In genomic region chr13:35817626-35818025, GRCm38 (mm10) we compare ENCODE assay signal across 20 mouse cellular contexts.
A peak's percentile ranks its signal among the peaks of the same experiment; 100 is the strongest.
DNase-seq lines count a peak whose midpoint lies in the region; ATAC-seq and TF ChIP-seq lines count a peak whose summit lies in the region.
"Had no signal": no experiment of that assay in that cellular context is flagged by ENCODE, and none has a peak within 500 bp of the region (broad histone marks: within the 10 kb centered on the region; RNA-seq: fewer than 3 reads in every experiment).

No protein-coding gene starts in this region.

- DNase-seq in heart, postnatal 0 days (ENCODE audit: low spot score): peak; percentile 61
- DNase-seq in heart, postnatal 14 days: no peak
- peak; percentile 31 for DNase-seq in ovary, adult 18-20 months (ENCODE audit: low spot score)
- no peak for DNase-seq in ovary, postnatal 36 days (ENCODE audit: low spot score)
- peak; percentile 58 for DNase-seq in adrenal gland, postnatal 10 days
- DNase-seq in mesoderm, embryonic 11.5 days (ENCODE audit: low read depth, low spot score): peak; percentile 45
- DNase-seq in frontal cortex, postnatal 36 days (ENCODE audit: low spot score in 2 of 2): no peak
- DNase-seq in thymus, postnatal 10 days (ENCODE audit: low spot score in 2 of 2): no peak
- DNase-seq: cerebellum, postnatal 14 days; embryo, embryonic 11 days; lung, embryonic 14.5 days; right cerebral cortex, adult 18-20 months; thymus, adult 2 months had no signal

- H3K27ac ChIP-seq in heart, postnatal 0 days (ENCODE audit: low read depth): peak overlapping the region; percentile 64
- H3K27ac ChIP-seq: embryonic facial prominence, embryonic 15.5 days; forebrain, embryonic 13.5 days; hindbrain, embryonic 12.5 days; limb, embryonic 15.5 days; midbrain, embryonic 15.5 days had no signal

- H3K27me3 ChIP-seq in heart, postnatal 0 days (ENCODE audit: control insufficient read depth, insufficient read depth, low read length): no peaks in the 10 kb centered on the region
- H3K27me3 ChIP-seq: embryonic facial prominence, embryonic 15.5 days; forebrain, embryonic 13.5 days; hindbrain, embryonic 12.5 days; limb, embryonic 15.5 days; midbrain, embryonic 15.5 days had no signal

- WGBS in heart, postnatal 0 days: 30% methylated on average over 3 of the region's 3 CpGs

- H3K4me3 ChIP-seq in heart, postnatal 0 days (ENCODE audit: low read depth, low read length): no peak overlapping the region
- H3K4me3 ChIP-seq: embryonic facial prominence, embryonic 15.5 days; forebrain, embryonic 13.5 days; hindbrain, embryonic 12.5 days; limb, embryonic 15.5 days; midbrain, embryonic 15.5 days had no signal

- no peak overlapping the region for H3K4me2 ChIP-seq in heart, postnatal 0 days (ENCODE audit: low read depth, low read length)
- H3K4me2 ChIP-seq: embryonic facial prominence, embryonic 15.5 days; forebrain, embryonic 13.5 days; hindbrain, embryonic 12.5 days; limb, embryonic 15.5 days; lung, embryonic 14.5 days; midbrain, embryonic 15.5 days had no signal

- H3K36me3 ChIP-seq in heart, postnatal 0 days (replicated peaks; ENCODE audit: control insufficient read depth, insufficient read depth, low read length): peaks cover 24% of the 10 kb centered on the region; the same call in 1 of the 2 replicates
- H3K36me3 ChIP-seq: midbrain, embryonic 15.5 days had no signal

- intact Hi-C loops in heart, postnatal 14 days (cut with DNase I): no loop called here

- H3K9me3 ChIP-seq in heart, postnatal 0 days (replicated peaks; ENCODE audit: control insufficient read depth, low read length): no peaks in the 10 kb centered on the region
- H3K9me3 ChIP-seq: embryonic facial prominence, embryonic 15.5 days; forebrain, embryonic 13.5 days; G1E; hindbrain, embryonic 12.5 days; limb, embryonic 15.5 days; midbrain, embryonic 15.5 days had no signal

- no peak overlapping the region for H3K9ac ChIP-seq in heart, postnatal 0 days (replicated peaks; ENCODE audit: low read depth, low read length)
- H3K9ac ChIP-seq: embryonic facial prominence, embryonic 15.5 days; forebrain, embryonic 13.5 days; hindbrain, embryonic 12.5 days; limb, embryonic 15.5 days; lung, embryonic 14.5 days; midbrain, embryonic 15.5 days had no signal

- H3K4me1 ChIP-seq in heart, postnatal 0 days (ENCODE audit: control insufficient read depth, insufficient read depth): peaks cover 31% of the 10 kb centered on the region
- H3K4me1 ChIP-seq: midbrain, embryonic 15.5 days had no signal

- peak; percentile 80 for ATAC-seq in heart, postnatal 0 days (ENCODE audit: insufficient read depth, low read depth)
- ATAC-seq: forebrain, embryonic 13.5 days; inflammation-experienced regulatory T-cells, adult 6 months; midbrain, embryonic 15.5 days had no signal

- no peak for TF ChIP-seq EP300 in heart, postnatal 0 days (IDR thresholded peaks at IDR 0.05; ENCODE audit: low read depth)

- no peak for TF ChIP-seq CTCF in heart, postnatal 0 days (IDR thresholded peaks at IDR 0.05; ENCODE audit: low read depth)

Comparison
In these comparisons a context has a peak if more than half of its experiments do, and no peak if none do; other contexts are left out.
1. DNase-seq: peak in heart, postnatal 0 days (single experiment), ovary, adult 18-20 months (single experiment), adrenal gland, postnatal 10 days (single experiment) and mesoderm, embryonic 11.5 days (single experiment); none in heart, postnatal 14 days (0 of 2), ovary, postnatal 36 days (single experiment), frontal cortex, postnatal 36 days (0 of 2) and thymus, postnatal 10 days (0 of 2).